Mouse (Mus musculus): ENCODE data around the gene Ctdsp1.

DNA sequence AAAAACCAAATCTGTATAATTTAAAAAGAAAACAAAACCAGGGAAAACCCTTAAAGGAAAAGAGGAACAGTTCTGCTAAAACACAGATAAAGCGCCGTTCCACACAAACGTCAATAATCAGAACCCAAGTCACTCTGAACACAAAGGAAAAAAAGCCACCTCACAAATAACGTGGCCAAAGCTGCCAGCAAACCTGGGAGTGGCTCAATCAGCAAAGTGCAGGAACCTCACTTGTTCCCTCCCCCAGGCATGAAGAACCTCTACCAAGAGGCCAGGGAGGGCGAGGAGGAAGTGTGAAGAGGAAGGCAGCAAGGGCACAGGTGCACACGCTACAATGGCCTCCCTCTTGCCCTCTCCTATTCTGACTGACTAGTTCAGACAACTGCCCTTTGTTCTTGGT lies 44.3 kb downstream of the Ctdsp1 start:
- TF ChIP-seq POLR2A (IDR thresholded peaks at IDR 0.05; ENCODE audit: extremely low read depth, insufficient read depth, low read length) (no peak), CTCF (IDR thresholded peaks at IDR 0.05; ENCODE audit: low read depth, low read length) (no peak)

All from liver, adult 2 months (tissue).